In the genomic region with DNA sequence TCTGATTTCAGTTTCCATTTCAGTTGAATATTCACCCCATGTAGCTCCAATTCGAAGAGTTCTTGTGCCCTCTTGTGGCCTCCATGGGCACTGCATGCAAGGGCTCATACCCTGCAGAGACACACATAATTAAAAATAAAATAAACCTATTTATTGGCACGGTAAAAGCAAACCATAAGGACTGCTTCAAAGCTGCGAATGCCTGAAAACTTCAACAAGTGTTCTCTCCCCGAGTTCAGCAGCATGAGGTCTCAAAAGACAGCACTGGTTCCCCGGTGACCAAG, we compare ENCODE assay signal across 10 mouse cellular contexts. TPM values are rescaled to one million over a fixed set of nuclear protein-coding genes. Genes with fewer than 3 reads are reported as not detected.
A peak's percentile ranks its signal among the peaks of the same experiment; 100 is the strongest.
DNase-seq lines count a peak whose midpoint lies in the region; ATAC-seq and TF ChIP-seq lines count a peak whose summit lies in the region.
"Had no signal": no experiment of that assay in that cellular context is flagged by ENCODE, and none has a peak within 500 bp of the region (broad histone marks: within the 10 kb centered on the region; RNA-seq: fewer than 3 reads in every experiment).

No protein-coding gene starts in this region.

- H3K36me3 ChIP-seq in hindbrain, embryonic 10.5 days = no peaks in the 10 kb centered on the region
- H3K36me3 ChIP-seq in hindbrain, embryonic 12.5 days = no peaks in the 10 kb centered on the region
- H3K36me3 ChIP-seq: embryonic facial prominence, embryonic 13.5 days; limb, embryonic 12.5 days had no signal

- H3K9ac ChIP-seq in hindbrain, embryonic 12.5 days = no peak overlapping the region
- H3K9ac ChIP-seq: embryonic facial prominence, embryonic 13.5 days; limb, embryonic 12.5 days had no signal

- POLR2A ChIA-PET in Patski (lab: Charles Lee) = no interaction called here

- 42% methylated on average over 5 of the region's 5 CpGs for WGBS in hindbrain, embryonic 10.5 days
- 34% methylated on average over 5 of the region's 5 CpGs for WGBS in hindbrain, embryonic 12.5 days

- ATAC-seq in hindbrain, embryonic 12.5 days (ENCODE audit: low FRiP score) = no peak
- ATAC-seq in Patski = peak; percentile 13
- ATAC-seq in erythroid progenitor cell, adult 5-6 weeks (replicated peaks; ENCODE audit: low FRiP score, poor library complexity, severe bottlenecking) = peak; percentile 20; the same call in 1 of the 2 replicates

- no peaks in the 10 kb centered on the region for H3K4me1 ChIP-seq in hindbrain, embryonic 10.5 days (replicated peaks)
- H3K4me1 ChIP-seq in hindbrain, embryonic 12.5 days = no peaks in the 10 kb centered on the region
- H3K4me1 ChIP-seq: embryonic facial prominence, embryonic 13.5 days; limb, embryonic 12.5 days had no signal

- CTCF ChIA-PET in Patski (lab: Charles Lee) = interaction anchor here (0.8 to 4.2 kb wide), 6 partner anchors 10 to 193 kb away, joined by 3 to 22 read pairs (median 4); a partner anchor contains a TSS

- in situ Hi-C loops in Patski (cut with MboI; ENCODE audit: low pct_unique_long_range_greater_than_20kb) = loop anchor here (10.0 to 25.0 kb wide), 2 partner anchors 283 to 450 kb away; a partner anchor contains a TSS

- no peak overlapping the region for H3K4me2 ChIP-seq in hindbrain, embryonic 12.5 days (replicated peaks)
- H3K4me2 ChIP-seq: embryonic facial prominence, embryonic 13.5 days; limb, embryonic 12.5 days had no signal

- H3K27me3 ChIP-seq in hindbrain, embryonic 10.5 days (ENCODE audit: insufficient read depth, poor library complexity, severe bottlenecking) = no peaks in the 10 kb centered on the region
- H3K27me3 ChIP-seq in hindbrain, embryonic 12.5 days = no peaks in the 10 kb centered on the region
- no peaks in the 10 kb centered on the region for H3K27me3 ChIP-seq in Patski
- H3K27me3 ChIP-seq: embryonic facial prominence, embryonic 13.5 days; limb, embryonic 12.5 days had no signal

- no peak overlapping the region for H3K4me3 ChIP-seq in hindbrain, embryonic 10.5 days
- H3K4me3 ChIP-seq in hindbrain, embryonic 12.5 days = no peak overlapping the region
- H3K4me3 ChIP-seq: embryonic facial prominence, embryonic 13.5 days; limb, embryonic 12.5 days had no signal

- peak; percentile 71 for DNase-seq in hindbrain, embryonic 10.5 days (ENCODE audit: low spot score)
- peak; percentile 76 to 78 for DNase-seq in B cell, adult 2 months
- DNase-seq in Patski (ENCODE audit: low read depth, low spot score) = no peak
- peak; percentile 85 to 86 for DNase-seq in kidney, postnatal 4 days
- peak; percentile 70 for DNase-seq in retina, postnatal 1 day
- no peak for DNase-seq in right cerebral cortex, postnatal 25 days

- H3K9me3 ChIP-seq in hindbrain, embryonic 10.5 days = peaks cover 95% of the 10 kb centered on the region
- H3K9me3 ChIP-seq in hindbrain, embryonic 12.5 days (replicated peaks) = peaks cover 88% of the 10 kb centered on the region

- H3K27ac ChIP-seq in hindbrain, embryonic 10.5 days = no peak overlapping the region
- H3K27ac ChIP-seq in hindbrain, embryonic 12.5 days = no peak overlapping the region
- H3K27ac ChIP-seq: embryonic facial prominence, embryonic 13.5 days; limb, embryonic 12.5 days had no signal

- TF ChIP-seq CTCF in Patski (IDR thresholded peaks at IDR 0.05) = peak; percentile 95

RNA-seq across cellular contexts. Expression of a gene that starts 10.2 kb away (rescaled TPM):
- polyA plus RNA-seq in hindbrain, embryonic 10.5 days (2016; fragmentation: Nextera tagmentation; extraction: Ambion mirVana) = not detected in 2 replicates
- polyA plus RNA-seq in hindbrain, embryonic 12.5 days (2016; fragmentation: Nextera tagmentation; extraction: Ambion mirVana) = not detected in 2 replicates
- polyA plus RNA-seq in Patski (2021) = 0.01 TPM
- total RNA-seq in erythroid progenitor cell, adult 5-6 weeks (2015; ENCODE audit: low replicate concordance) = not detected in 2 replicates
- total RNA-seq in erythroid progenitor cell, adult 5-6 weeks (2017; ENCODE audit: low replicate concordance) = not detected in 2 replicates
- polyA plus RNA-seq: embryonic facial prominence, embryonic 13.5 days; limb, embryonic 12.5 days had no signal

RNA-seq across cellular contexts. Expression of a gene that starts 10.2 kb away (rescaled TPM):
- polyA plus RNA-seq in hindbrain, embryonic 10.5 days (2016; fragmentation: Nextera tagmentation; extraction: Ambion mirVana) = 169 and 205 TPM in 2 replicates
- polyA plus RNA-seq in hindbrain, embryonic 12.5 days (2016; fragmentation: Nextera tagmentation; extraction: Ambion mirVana) = 167 and 169 TPM in 2 replicates
- polyA plus RNA-seq in Patski (2021) = 56.0 TPM
- 297 and 306 TPM in 2 replicates for total RNA-seq in erythroid progenitor cell, adult 5-6 weeks (2015; ENCODE audit: low replicate concordance)
- 349 and 388 TPM in 2 replicates for total RNA-seq in erythroid progenitor cell, adult 5-6 weeks (2017; ENCODE audit: low replicate concordance)

Comparison
In these comparisons a context has a peak if more than half of its experiments do, and no peak if none do; other contexts are left out.
1. DNase-seq: peak in hindbrain, embryonic 10.5 days (single experiment), B cell, adult 2 months (2 of 2), kidney, postnatal 4 days (2 of 2) and retina, postnatal 1 day (single experiment); none in Patski (single experiment) and right cerebral cortex, postnatal 25 days (single experiment).